Mouse (Mus musculus) T-helper 2 cell (primary cell): ENCODE measurements around the gene Dnajc2.

Experiments used
- in situ Hi-C: fragments of 300-600 bp; cut with MboI, MseI; formaldehyde crosslinking; loops from one replicate; pipeline ENCODE4 v1.15.1; 2025; ENCODE audit warnings: high pct_unique_total_duplicates

Dnajc2 gene

DNA sequence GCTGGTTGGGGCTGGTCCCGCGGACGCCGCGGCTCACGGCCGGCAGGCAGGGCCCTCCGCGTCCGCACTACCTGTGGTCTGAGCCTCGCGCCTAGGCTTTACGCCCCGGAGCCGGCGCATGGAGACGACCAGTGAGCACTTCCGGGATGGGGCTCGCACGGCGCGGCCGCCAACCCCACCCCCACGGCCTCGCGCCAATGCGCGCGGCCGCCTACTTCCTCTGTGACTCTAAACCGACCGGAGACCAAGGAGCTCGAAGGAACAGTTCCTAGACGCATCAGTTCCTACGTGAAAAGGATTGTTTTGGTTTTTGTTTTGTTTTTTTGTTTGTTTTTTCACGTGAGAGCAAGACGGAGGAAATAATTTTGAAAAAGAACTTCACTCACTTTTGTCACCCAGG is at the start of gene Dnajc2, which contains the start of gene Psmc2:
TSS of gene Dnajc2 (minus strand) at position 199 of the 400 bp plus-strand sequence.
TSS of gene Psmc2 (plus strand) at position 231 of the 400 bp plus-strand sequence.
- in situ Hi-C loops = loop anchor here (25.0 kb wide), 1 partner anchor 752 kb away; no protein-coding TSS in a partner anchor

DNA sequence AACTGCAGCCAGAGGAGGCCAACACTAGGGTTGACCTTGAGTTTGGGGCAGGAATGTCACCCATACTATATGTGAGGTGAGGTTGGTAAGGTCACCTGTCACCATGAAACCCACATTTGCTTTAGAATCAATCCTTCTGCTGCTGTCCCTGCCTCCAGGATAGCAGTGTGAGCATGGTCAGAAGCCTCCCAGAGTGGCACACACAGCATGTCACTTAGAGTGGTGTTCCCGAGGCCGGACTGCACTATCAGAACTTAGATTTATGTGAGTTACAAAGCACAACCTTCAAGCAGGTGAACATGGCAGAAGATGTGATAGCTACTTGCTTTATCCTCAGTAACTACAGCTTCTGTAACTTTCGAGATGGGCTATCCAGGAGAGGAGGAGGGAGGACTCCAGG is 46.7 kb upstream of the Dnajc2 start:
- in situ Hi-C loops = no loop called here

DNA sequence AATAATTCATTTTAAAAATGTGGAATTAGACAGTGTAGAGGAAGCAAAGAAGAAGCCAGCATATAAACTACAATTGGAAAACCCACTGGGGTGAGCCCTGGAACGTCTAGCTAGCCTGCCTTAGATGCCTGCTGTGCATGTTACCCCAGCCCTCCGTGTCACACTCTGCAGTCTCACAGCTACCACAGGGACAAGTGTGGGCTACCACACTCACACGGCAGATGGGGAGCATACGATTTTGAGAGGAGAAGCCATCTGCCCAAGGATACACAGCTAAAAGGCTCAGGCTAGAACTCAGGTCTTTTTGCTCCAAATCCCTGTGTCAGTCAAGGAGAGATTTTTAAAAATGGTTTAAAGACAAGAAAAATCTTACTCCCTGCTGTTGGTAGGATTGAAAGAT is 43.8 kb upstream of the Dnajc2 start:
- in situ Hi-C loops = no loop called here

DNA sequence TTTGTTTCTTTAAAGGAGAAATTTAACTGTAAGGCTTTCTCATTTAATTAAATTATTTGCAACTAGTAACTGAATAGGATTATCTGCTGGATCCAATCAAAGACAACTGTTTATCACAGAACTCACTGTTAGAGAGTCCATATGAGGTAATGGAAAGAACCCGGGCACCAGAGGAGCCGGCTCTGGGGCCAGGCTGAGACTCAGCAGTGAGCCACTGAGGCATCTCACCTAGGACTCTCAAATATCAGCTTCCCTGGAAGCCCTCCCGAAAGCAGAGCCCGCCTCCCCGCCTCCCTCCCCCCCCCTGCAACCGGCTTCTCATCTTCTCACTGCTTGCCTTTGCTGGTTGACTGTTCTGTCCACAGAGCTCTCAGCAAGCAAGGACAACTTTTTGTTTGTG is 42.6 kb upstream of the Dnajc2 start:
- in situ Hi-C loops = no loop called here

DNA sequence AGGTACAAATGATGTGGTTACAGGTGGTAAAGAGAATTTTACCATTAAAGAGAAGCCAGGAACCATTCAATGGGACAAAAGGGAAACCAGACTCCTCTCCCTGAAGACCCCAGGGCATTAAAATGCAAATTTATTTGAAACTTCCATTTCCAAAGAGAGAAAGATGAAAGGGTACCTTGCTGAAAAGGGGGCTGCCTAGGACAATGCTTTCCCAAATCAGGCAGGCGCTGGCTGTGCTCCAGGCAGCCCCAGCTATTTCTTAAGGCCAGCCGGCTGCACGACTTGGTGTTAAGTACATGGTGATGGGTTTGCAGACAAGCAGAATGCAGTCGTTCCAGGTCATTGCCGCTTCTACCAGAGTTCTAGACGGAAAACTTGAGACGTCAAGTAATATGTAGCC is 41.3 kb upstream of the Dnajc2 start:
- in situ Hi-C loops = no loop called here

DNA sequence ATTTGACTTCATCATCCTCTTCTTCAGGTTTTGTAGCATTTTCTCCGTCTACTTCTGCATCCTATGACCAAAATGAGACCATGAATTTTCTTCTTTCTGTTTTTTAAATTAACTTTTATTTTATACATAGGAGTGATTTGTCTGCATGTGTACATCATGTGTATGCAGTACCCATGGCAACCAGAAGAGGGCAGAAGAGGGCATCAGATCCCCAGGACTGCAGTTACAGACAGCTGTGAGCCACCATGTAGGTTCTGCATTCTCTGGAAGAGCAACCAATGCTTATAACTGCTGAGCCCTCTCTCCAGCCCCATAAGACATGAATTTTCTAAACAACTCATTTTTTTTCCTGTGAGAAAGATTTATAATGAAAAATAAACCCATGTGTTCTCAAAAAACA is 28.9 kb upstream of the Dnajc2 start:
- in situ Hi-C loops = no loop called here

DNA sequence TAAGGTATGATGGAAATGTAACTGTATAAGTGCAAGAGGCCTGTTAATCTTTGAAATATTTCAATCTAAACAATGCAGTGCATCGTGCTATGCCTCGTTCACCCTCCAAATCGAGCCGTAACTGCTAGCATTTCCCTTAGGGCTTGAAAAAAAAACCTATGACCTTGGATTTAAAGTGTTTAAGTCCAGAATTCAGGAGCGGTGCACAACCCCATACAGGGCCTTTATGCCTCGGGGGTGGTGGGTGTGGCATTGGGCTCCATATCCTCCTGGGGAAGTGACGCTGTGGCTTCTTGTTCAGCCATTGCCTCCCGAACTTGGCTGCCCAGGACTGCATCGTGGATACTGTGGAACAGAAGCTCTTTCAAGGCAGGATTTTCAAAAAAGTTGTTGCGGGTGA is 25.9 kb upstream of the Dnajc2 start:
- in situ Hi-C loops = no loop called here

DNA sequence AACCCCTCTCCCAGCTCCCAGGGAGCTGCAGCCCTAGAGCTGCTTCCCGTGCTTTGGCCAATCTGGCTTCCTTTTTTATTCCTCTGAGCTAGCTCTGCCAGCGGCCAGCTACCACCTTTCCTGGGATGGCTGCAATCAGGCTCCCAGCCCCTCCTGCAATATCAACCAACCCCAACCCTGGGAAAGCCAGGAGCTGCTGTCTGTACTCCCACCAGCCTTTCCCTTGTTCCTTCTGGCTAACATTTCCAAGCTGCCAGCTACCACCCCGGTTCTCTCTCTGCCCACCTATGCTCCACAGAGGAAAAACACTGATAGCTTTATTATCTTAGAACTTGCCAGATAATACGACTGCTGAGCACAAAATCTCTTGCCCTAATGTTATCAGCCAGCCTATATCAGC is 19.8 kb upstream of the Dnajc2 start:
- in situ Hi-C loops = no loop called here

DNA sequence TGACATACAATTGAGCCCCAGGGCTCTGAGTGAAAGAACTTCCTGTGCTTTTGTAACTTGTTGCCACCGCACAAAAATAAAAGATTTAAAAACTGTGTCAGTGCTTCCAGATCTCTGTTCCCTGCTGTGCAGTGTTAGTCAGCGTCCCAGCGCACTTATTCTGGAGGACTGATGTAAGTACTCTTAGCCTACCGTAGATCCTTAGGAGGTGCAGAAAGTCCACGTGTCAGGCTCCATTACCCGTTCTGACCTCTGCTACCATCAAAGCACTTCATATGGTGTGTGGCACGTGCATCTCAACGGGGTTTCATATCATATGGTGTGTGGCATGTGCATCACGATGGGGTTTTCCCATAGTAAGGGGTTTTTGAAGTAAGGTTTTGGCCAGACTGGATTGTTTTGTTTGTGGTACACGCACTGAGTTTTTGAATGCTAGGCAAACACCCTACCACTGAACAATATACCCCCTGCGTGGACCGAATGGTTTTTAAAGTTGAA is 18.7 kb upstream of the Dnajc2 start:
- in situ Hi-C loops = no loop called here

DNA sequence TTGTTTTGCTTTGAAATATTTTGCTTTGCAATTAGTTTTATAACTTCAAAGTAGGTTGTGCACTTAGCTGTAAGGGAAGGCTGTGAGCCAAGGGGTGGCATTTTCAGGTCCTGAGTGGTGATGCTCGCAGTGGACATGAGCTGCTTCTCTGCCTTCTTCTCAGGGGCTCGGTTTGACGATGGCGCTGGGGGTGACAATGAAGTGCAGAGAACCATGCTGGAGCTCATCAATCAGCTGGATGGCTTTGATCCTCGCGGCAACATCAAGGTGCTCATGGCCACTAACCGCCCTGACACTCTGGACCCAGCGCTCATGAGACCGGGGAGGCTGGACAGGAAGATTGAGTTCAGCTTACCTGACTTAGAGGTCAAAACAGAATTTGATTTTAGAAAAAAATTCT is 17.9 kb upstream of the Dnajc2 start:
- in situ Hi-C loops = no loop called here

DNA sequence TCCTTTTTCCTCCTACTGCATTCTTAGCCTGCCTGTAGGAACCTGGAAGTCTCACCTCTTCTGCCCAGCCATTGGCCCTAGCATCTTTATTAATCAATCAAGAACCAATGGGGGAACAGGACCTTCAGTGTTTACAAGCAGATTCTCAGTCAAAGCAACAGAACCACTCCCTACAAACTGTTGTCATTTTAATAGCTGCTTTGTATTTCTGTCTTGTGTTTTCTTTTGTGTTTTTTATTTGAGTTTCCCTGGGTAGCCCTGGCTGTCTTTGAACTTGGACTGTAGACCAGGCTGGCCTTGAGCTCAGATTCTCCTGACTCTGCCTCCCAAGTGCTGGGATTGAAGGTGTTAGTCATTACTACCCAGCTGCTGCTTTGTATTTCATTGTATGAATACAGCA is 7.1 kb upstream of the Dnajc2 start:
- in situ Hi-C loops = loop anchor here (25.0 kb wide), 1 partner anchor 745 kb away; no protein-coding TSS in a partner anchor

DNA sequence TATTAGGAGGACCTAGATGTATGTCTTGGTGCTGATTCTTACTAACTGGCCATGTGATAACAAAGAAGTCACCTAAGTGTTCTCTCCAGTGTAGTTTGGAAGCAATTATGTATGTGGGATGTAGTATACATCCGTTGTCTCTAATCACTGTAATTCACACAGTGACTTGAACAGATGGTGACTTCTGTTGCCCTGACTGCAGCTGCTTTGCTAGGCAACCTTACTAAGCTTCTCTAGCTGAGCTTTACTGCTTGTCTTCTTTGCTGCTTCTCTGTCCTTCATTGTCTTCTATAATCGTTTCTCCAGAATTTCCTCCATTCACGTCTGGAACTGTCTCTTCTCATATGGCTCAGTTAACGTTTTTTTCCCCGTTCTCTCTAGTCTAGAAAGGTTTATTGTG is 4.0 kb upstream of the Dnajc2 start:
- in situ Hi-C loops = loop anchor here (25.0 kb wide), 1 partner anchor 748 kb away; no protein-coding TSS in a partner anchor

DNA sequence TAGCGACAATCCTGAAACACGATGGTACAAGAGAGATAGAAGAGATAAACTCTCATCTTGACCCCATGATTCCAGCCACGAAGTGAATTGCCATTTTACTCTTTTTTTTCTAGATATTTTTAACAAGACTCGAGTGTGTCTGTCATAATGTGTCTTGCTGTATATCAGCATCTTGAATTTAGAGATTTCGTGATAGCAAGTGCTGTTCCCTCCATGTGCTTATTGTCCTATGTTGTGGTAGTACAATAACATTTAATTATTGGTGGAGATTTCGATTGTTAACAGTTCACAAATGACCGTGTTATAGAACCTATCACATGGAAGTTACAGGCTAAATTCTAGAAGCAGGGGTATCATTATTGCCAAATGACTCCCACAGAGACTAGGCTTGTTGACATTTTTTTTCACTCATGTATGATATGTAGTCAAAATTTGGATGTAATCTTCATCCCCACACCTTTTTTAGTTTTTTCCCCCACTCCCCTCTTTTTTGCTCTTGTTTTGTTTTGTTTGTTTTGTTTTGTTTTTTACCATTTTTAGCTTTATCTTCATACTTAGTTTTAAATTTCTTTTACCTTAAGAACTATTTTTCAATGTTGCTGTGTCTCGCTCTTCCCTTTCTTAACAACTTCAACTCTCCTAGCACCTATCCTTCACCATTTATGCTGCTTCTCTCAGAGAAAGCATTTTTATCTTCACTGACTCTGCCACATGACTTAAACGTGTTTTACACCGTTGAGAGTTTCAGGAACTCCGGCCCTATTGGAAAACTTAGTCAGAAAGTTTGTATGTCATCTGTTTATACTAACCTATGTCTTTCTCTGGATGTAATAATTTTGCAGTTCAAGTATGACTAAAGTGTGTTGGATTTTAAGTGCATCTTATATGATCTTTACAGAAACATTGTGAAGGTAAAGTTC is 2.4 kb upstream of the Dnajc2 start:
- in situ Hi-C loops = loop anchor here (25.0 kb wide), 1 partner anchor 750 kb away; no protein-coding TSS in a partner anchor

DNA sequence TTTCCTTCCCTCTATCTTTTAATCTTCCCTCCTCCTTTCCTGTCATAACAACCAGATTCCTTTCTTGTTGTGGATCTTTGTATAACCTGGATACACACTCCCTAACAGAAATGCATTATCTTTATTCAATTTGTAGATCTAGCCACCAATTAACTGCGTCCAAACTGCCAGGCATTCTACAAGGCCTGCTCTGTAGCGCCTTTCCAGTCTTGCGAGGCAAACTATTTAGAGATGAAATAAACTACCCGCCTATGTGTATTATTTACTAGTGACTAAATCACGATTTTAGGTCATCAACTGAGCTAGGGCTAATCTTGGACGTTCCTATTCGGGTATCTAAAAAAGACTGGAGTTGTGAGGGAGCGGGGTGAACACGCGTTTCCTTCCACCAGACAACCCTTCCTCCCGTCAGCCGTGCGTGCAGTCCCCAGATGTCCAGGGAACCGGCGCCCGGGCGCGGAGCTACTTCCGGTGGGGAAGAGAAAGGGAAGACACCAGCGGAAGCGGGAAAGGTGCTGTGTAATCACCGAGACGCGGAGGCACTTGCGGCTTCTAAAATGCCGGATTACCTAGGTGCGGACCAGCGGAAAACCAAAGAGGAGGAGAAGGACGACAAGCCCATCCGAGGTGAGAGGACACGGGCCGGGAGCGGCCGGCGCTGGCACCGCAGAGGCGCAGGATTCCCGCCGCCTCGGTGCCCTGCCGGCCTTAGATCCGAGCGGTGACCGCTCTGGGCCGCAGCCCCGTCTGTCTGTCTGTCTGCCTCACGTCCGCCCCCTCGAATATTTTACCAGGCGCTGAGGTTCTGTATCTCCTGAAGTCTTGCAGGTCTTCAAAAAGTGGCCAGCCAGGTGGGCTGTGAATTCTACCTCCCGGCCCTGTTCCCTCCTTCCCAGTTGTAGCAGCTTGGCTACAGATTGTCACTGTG is 1.5 kb upstream of the Dnajc2 start:
- in situ Hi-C loops = loop anchor here (25.0 kb wide), 1 partner anchor 751 kb away; no protein-coding TSS in a partner anchor

DNA sequence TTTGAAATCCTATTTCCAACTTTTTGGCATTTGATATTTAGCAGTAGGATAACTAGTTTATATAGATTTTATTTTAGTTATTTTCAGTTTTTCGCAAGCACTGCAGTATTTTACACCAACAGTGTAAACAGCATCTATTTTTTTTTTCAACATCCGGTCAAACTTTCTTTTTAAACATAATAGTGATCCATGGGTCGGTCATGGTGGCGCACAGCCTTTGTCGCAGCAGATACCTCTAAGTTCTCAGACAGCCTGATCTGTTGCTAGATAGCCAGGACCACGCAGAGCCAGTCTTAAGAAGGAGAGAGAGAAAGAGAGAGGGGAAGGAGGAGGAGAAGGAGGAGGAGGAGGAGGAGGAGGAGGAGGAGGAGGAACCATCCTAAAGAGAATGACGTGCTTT is 725 bp upstream of the Dnajc2 start:
- in situ Hi-C loops = loop anchor here (25.0 kb wide), 1 partner anchor 752 kb away; no protein-coding TSS in a partner anchor

DNA sequence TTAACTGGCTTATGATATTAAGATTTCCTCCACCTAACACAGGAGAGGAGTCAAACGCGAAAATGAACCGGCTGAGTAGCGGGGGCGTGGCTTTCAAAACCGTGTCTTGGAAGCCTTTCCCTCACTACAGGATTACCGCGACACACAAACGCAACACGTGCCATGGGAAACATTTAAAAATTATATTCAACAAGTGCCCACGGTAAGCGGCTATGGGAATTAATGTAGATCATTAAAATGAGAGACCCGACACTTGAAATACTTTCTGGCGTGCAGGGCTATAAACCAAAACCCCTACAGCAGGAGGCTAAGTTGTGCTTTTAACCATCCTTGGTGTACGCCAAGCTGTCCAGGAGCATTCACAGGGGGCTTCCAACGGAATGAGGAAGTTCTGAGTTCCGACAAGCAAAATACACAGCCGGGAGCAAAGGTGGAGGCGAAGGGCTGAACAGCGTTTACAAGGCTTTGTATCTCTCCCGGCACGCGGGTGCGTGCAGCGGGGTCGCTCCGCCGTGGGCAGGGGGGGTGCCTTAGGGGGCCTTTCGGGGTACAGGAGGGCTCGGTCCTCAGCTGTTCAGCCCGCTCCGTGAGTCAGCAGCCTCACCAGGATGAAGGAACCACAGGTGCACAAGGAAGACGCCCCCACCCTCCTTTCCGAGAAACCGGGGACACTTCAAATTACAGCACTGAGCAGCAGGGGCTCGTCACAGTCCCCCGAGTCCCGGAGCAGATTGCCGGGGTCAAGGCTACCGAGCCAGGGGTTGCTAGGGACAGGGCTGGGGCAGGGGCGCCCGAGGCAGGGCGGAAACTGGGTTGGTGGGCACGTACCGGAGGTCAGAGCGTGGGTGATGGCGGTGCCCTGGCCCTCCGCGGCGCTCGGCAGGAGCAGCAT is 644 bp downstream of the Dnajc2 start:
- in situ Hi-C loops = loop anchor here (25.0 kb wide), 1 partner anchor 753 kb away; no protein-coding TSS in a partner anchor

DNA sequence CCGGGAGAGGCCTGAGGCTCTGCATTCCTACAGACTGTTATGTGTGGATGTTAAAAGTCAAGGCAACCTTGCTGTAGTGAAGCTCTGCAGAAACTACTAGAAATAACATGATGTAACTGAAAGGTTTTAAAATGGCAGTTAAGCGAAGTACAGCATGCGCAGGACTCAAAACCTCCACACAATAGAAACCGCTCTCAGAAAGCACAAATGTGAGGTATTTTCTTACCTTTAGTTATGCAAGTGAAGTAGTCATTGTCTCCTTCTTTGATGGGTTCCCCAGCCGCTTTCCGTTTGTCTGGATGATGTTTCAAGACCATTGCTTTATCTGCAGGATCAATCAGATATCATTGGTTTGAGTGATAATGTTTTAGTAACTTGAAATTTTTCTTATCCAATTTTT is 8.6 kb downstream of the Dnajc2 start:
- in situ Hi-C loops = loop anchor here (25.0 kb wide), 1 partner anchor 761 kb away; no protein-coding TSS in a partner anchor

DNA sequence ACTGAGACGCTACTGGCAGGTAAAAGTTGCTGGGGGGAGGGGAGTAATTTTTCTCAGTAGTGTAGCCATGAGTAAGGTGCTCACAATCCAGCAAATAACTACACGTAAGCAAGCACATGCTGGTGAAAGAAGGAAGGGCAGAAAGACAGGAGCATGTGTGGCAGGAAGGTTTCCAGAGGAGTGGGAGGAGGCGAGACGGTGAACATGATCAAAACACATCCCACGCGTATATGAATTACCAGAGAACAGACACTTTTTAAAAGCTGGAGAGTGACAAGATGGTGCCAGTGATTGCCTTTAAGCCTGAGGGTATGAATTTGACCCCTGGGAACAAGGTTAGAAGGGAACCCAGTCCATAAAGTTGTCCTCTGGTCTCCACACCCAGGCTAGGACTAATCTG is 15.2 kb downstream of the Dnajc2 start:
- in situ Hi-C loops = loop anchor here (25.0 kb wide), 1 partner anchor 1717 kb away; no protein-coding TSS in a partner anchor

DNA sequence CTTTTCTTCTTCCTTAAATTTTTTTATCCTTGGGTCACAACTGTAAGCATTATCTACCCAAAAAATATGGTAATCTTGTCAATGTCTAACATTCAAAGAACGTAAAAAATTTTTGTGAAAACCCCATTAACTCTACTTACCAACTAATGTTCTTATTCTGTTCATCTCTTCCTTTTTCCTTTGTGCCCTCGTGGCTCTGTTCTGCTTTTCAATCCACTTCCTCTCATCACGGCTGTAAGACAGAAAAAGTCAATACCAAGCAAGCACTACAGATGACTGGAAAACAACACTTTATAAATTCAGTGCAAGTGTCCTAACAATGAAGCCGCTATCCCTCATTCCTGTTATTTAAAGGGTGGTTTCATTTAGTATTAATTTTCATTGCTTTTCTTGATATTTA is 16.5 kb downstream of the Dnajc2 start:
- in situ Hi-C loops = loop anchor here (25.0 kb wide), 1 partner anchor 1719 kb away; no protein-coding TSS in a partner anchor

DNA sequence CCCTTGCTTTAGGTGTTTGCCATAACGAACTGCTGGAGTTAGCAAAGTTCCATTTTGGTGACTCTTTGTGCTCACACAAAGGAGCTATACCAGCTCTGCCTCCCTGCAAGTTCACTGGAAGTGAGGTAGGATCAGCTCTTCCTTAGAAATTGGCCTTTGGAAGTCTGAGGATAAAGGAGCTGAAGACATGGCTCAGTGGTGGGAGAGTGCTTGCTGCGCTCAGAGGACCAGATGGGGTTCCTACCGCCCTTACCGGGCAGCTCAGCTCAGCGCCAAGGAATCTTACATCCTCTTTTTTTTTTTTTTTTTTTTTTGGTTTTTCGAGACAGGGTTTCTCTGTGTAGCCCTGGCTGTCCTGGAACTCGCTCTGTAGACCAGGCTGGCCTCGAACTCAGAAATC is 39.1 kb downstream of the Dnajc2 start:
- in situ Hi-C loops = no loop called here
